Mouse (Mus musculus): ENCODE measurements around the gene Gm42791. TPM values are rescaled to one million over a fixed set of nuclear protein-coding genes. Genes with fewer than 3 reads are reported as not detected.

Gm42791 gene
- total RNA-seq, 2 experiments from 2014 or later = 14.2 TPM; not detected in 1

GRCm38 (mm10) chr5:149013817-149014508, 19.0 kb upstream of the Gm42791 start:
- ATAC-seq (replicated peaks; ENCODE audit: low FRiP score, poor library complexity, severe bottlenecking) = no peak

- ATAC-seq (replicated peaks; ENCODE audit: low FRiP score, poor library complexity, severe bottlenecking) = no peak
Observed at GRCm38 (mm10) chr5:149009111-149009510, 14.2 kb upstream of the Gm42791 start.

GRCm38 (mm10) chr5:149007295-149007646, 12.3 kb upstream of the Gm42791 start:
- ATAC-seq (replicated peaks; ENCODE audit: low FRiP score, poor library complexity, severe bottlenecking) = no peak

- ATAC-seq (replicated peaks; ENCODE audit: low FRiP score, poor library complexity, severe bottlenecking) = peak; percentile 92
Observed at GRCm38 (mm10) chr5:149006362-149007294, 11.7 kb upstream of the Gm42791 start.

- no peak for ATAC-seq (replicated peaks; ENCODE audit: low FRiP score, poor library complexity, severe bottlenecking)
Observed at GRCm38 (mm10) chr5:149005701-149006361, 10.9 kb upstream of the Gm42791 start.

GRCm38 (mm10) chr5:149005083-149005482, 10.1 kb upstream of the Gm42791 start:
- no peak for ATAC-seq (replicated peaks; ENCODE audit: low FRiP score, poor library complexity, severe bottlenecking)

- no peak for ATAC-seq (replicated peaks; ENCODE audit: low FRiP score, poor library complexity, severe bottlenecking)
Observed at GRCm38 (mm10) chr5:149003137-149003536, 8.2 kb upstream of the Gm42791 start.

- ATAC-seq (replicated peaks; ENCODE audit: low FRiP score, poor library complexity, severe bottlenecking) = no peak
Observed at GRCm38 (mm10) chr5:149002803-149003115, 7.8 kb upstream of the Gm42791 start.

GRCm38 (mm10) chr5:149002034-149002802, 7.3 kb upstream of the Gm42791 start:
- no peak for ATAC-seq (replicated peaks; ENCODE audit: low FRiP score, poor library complexity, severe bottlenecking)

- no peak for ATAC-seq (replicated peaks; ENCODE audit: low FRiP score, poor library complexity, severe bottlenecking)
Observed at GRCm38 (mm10) chr5:148999802-149000201, 4.9 kb upstream of the Gm42791 start.

- no peak for ATAC-seq (replicated peaks; ENCODE audit: low FRiP score, poor library complexity, severe bottlenecking)
Observed at GRCm38 (mm10) chr5:148998512-148998911, 3.6 kb upstream of the Gm42791 start.

GRCm38 (mm10) chr5:148996709-148997037, 1.7 kb upstream of the Gm42791 start:
- ATAC-seq (replicated peaks; ENCODE audit: low FRiP score, poor library complexity, severe bottlenecking) = no peak

GRCm38 (mm10) chr5:148995962-148996708, 1.2 kb upstream of the Gm42791 start:
- no peak for ATAC-seq (replicated peaks; ENCODE audit: low FRiP score, poor library complexity, severe bottlenecking)

- ATAC-seq (replicated peaks; ENCODE audit: low FRiP score, poor library complexity, severe bottlenecking) = no peak
Observed at GRCm38 (mm10) chr5:148994311-148994705, 639 bp downstream of the Gm42791 start.

- no peak for ATAC-seq (replicated peaks; ENCODE audit: low FRiP score, poor library complexity, severe bottlenecking)
Observed at GRCm38 (mm10) chr5:148992598-148992997, 2.3 kb downstream of the Gm42791 start.

GRCm38 (mm10) chr5:148990891-148991311, 4.0 kb downstream of the Gm42791 start:
- ATAC-seq (replicated peaks; ENCODE audit: low FRiP score, poor library complexity, severe bottlenecking) = no peak

GRCm38 (mm10) chr5:148989480-148989879, 5.5 kb downstream of the Gm42791 start:
- peak; percentile 61; the same call in 1 of the 2 replicates for ATAC-seq (replicated peaks; ENCODE audit: low FRiP score, poor library complexity, severe bottlenecking)

- ATAC-seq (replicated peaks; ENCODE audit: low FRiP score, poor library complexity, severe bottlenecking) = no peak
Observed at GRCm38 (mm10) chr5:148984961-148985360, 10.0 kb downstream of the Gm42791 start.

- ATAC-seq (replicated peaks; ENCODE audit: low FRiP score, poor library complexity, severe bottlenecking) = no peak
Observed at GRCm38 (mm10) chr5:148983696-148984095, 11.3 kb downstream of the Gm42791 start.

Data from erythroblast, adult 5-6 weeks (primary cell).